Mouse (Mus musculus) left cerebral cortex, adult 9 months (tissue): Measurements from ENCODE around the gene Rreb1.
"Not testable (repeated sequence)": the region's sequence is repeated elsewhere in the genome, so short reads cannot be mapped to it uniquely, and the experiment has no call there.

Source experiments
- DNase-seq, 2 experiments: peaks; one replicate each; pipeline ENCODE4 v3.0.0; 2022; ENCODE audit warnings: low spot score in 2 of 2

The Rreb1 gene

DNA sequence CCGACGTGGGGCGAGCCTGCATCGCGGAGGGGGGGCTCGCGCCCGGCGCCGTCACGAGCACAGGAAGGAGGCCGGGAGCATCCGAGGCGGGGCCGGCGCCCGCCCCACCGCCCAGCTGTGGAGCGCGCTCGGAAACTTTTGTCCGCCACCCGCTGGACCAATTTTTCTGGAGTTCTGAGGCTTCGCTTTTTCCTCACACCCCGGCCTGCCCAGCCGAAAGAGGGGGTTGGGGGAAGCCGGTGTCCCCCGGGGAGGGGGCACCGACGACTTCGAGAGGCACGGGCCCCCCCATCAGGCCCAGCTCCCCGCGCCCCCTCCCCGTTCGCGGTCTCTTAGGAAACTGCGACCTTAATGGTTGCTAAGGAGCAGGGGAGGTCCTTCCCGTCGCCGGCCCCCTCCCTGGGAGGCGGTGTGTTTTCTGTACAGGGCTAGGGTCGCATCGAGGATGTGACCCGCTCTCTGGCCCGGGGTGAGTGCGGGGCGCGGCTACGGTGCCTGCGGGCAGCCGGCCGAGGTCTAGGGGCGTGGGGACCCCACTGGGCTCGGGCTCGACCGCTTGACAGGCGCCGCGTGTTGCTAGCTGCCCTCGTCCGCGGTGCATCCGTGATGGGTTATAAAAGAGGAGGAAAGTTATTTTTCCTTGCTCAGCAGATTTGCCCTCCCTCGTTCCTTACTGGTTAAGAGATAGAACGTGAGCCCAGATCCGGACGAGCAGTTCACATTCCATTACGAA, 49.2 kb downstream of the Rreb1 start:
- peak in 1 of 2 experiments; percentile 25 for DNase-seq

DNA sequence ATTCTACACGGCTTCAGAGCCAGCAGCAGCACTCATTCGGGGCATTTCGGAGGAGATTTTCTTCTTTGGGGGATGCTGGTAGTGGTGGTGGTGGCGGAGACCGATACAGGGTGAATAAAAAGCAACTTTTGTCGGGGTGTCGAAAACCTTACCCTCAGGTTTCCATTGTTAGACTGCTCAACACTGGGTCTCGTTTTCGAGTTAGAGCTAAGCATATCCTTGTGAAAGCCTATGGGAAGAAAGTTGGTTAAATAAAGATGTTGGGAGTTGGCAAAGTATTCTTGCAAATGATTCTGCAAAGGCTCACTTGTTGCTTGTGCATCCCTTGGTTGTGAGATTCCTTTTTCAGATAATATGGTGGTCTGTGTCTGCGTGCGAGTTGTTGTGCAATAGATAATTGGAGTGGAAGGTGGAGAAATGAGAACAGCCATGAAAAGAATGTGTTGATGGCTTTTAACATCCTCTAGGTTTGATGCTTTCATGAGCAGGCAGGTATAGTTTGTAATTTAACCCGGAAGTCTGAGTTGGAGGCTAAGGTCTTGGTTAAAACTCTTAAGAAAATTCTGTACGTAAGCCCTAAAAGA, 49.9 kb downstream of the Rreb1 start:
- no peak for DNase-seq

DNA sequence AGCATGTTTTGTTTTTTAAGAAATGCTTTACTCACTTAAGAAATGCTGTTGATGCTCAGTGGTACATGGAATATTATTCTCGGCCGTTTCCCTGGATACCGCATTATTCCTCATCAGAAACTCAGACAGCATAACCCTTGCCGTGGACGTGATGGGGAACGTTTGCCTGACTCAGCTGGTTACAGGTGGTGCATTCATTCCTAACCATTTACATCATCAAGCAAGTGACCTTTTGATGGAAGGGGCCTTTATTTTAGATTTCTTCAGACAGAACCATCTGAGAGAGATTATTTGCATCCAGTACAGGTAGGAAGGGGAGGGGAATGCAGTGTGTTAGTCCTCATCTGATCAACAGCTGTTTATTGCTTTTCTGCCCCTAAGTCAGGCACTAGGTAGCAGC, 50.7 kb downstream of the Rreb1 start:
- DNase-seq = no peak

DNA sequence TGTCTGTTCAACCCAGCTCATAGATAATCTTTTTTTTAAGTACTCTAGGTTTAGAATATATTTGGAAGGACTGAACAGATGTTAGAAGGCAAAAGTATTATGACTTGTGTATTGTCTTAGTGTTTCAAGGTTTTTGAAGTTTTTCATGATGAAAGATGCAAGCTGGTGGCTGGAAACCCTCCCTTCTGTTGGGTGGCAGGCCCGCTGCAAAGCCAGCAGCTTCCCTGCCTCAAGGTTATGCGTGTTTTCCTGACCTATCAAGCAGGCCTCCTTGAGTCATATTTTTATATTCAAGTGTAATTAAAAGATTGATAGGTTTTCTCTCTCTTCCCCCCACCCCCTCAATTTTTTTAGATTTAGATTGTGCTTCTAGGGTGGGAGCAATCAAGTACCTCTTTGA, 52.1 kb downstream of the Rreb1 start:
- no peak for DNase-seq

DNA sequence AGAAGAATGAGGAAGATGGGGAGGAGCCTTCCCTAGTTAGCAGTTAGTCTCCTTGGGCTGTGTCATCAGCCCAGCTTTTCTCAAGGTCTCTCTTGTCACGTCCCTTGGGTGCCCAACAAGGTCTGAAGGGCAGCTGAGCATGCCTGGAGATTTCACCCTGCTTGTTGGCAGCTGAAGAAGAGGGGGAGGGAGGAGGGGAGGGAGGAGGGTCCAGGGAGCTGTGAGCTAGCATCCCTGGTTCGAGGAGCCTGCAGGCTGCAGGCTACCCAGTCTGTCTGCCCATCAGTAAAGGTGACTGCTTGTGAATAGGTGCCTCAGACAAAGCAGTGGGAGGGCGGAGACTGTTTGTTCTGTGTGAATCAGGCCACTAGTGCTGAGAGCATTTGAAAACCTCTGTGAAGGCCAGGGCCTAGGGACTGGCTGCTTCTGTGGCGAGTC, 52.7 kb downstream of the Rreb1 start:
- DNase-seq = no peak

DNA sequence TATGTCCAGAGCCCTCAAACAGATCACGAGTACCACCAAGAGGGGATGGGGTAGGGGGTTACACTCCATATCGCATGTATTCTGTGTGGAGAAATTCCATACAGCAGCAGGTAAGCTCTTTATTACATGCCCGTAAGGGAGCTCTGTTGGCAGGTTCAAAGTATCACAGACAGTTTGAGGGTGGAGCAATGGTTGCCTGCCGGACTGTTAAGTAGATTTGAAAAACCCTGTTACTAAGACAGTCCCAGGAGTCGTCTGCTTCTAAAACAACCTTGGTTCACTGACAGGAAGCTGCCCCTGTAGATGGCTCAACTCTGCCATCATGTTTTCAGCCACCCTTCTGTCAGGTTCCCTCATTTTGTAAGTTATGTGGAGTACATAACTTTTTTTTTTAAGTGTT, 54.3 kb downstream of the Rreb1 start:
- DNase-seq = no peak

DNA sequence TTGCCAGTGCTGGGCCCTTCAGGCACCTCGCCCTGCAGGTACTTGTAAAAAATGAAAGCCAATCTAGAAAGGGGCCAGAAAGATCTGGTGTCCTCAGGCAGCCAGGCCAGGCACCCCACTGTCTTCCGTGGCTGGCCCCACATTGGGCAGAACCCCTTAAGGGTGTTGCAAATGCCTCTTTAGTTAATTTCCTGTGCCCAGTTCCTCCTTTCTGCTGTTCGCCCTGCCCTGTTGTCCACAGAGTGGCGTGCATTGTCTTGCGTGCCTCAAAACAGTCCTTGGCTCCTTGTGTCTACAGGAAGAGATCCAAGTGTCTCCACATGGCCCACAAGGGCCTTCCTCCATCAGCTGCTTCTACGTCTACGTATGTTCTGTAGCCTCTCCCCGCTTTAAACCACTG, 55.3 kb downstream of the Rreb1 start:
- DNase-seq = no peak

DNA sequence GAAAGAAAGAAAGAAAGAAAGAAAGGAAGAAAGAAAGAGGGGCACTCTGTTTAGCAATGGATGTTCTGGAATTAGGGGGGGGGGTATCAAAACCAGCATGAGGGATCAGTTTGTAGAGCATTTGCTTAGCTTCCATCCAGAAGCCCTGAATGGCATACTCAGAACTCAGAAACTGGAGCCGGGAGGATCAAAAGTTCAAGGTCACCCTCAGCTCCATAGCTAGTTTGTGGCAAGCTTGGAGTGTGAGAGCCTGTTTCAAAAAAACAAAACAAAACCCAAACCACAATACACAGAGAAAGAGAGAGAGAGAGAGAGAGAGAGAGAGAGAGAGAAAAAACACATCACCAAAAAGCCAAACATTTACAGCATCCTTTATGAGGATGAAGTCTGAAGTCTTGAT, 57.1 kb downstream of the Rreb1 start:
- DNase-seq = no peak

DNA sequence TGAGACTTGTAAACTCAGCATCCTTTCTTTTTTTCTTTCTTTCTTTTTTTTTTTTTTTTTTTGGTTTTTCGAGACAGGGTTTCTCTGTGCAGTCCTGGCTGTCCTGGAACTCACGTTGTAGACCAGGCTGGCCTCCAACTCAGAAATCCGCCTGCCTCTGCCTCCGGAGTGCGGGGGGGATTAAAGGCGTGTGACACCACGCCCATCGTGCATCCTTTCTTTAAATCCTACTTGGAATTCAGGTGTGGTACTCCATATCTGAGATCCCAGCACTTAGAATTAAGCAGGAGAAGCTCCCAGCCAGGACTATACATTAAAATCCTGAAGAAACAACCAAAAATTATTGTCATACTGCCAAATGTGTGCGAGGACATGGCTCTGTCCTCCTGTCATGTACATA, 57.6 kb downstream of the Rreb1 start:
- not testable (repeated sequence) for DNase-seq

DNA sequence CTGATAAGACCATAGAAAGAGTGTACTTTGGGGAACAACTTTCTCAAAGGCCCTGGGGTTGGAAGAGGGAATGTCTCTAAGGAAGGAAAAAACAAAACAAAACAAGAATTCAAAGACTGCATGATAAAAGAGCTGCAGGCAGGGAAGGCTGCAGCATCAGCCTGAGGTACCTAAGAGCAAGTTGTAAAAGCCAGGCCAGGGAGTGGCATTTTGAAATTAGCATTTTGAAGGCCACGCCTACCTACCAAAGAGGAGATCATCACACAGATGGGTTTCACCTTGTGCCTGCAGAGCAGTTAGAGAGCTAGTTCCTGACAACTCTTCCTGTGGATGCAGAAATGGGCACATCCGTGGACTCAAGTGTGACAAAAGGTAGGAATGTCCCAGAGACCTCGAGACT, 59.2 kb downstream of the Rreb1 start:
- DNase-seq = no peak

DNA sequence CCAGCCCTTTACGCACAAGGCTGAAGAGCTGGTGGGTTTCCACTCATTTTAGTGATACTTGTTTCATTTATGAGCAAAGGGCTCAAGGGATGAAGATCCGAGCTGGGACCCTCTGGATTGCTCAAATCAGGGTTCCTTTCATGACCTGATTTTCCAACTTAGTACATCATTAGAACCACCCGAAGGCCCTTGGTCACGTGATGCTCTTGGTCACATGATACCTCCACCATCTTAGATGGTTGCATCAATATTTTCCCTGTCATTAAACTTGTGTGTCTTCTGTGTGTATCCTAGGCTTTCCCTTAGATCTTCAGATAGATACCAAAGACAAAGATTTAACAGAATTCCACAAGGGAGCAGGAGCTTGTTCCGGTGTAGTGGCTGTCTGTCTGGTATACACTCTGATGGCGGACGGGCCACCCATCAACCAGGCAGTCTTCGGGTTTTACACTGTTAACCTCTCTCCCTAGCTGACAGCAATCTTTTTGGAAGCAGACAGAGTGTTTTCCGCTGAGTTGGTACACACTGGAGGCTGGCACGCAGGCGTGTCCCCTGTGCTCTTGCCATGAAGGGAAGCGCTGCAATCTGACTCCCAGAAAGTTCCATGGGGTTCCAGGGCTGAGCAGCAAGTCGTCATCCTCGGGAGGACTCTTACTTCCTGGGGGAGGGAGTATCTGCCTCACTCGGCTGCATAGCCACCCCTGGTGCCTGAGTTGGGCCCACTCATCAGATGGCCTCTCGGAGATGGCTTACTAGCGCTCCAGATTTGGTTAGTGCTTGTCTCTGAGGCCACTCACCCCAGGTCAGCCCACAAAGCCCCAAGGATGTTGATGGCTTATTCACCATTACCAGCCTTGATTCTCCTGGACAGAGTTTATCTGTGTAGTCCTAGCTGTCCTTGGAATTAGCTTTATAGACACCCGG, 60.3 kb downstream of the Rreb1 start:
- no peak for DNase-seq

DNA sequence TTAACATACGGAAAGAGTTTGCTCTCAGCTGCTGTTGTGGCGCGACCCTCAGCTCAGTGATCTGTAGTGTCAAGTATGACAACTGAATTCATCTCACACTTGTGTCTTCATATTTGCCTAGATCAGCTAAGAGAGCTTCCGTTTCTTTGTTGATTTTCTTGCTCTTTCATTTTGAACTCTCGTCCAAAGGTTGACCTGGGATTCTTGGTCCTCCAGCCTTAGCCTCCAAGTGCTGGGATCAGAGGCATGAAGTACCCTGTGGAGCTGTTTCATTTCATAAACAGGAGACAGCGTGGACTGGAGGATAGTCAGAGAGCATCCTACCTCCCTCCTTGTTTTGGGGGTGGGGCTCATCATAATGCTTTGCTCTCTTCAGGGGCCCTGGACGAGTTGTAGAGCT, 65.0 kb downstream of the Rreb1 start:
- DNase-seq = no peak

DNA sequence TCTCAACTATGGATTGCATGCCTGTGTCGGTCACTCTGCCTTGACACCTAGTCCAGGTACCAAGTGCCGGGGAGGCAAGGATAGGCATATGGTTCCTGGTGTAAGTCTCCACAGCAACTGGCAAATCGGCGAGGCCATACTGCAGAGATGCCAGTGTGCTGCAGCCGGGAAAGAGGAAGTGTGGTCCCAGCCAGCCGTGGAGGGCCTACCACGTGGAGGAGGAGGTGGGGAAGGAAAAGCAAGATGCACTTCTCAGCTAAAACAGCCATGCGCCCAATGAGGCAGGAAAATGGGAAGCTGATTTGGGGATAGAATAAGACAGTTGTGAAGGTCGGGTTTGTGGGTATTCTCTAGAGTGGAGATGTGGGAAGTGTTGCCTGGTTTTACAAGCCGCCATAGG, 65.6 kb downstream of the Rreb1 start:
- no peak for DNase-seq

DNA sequence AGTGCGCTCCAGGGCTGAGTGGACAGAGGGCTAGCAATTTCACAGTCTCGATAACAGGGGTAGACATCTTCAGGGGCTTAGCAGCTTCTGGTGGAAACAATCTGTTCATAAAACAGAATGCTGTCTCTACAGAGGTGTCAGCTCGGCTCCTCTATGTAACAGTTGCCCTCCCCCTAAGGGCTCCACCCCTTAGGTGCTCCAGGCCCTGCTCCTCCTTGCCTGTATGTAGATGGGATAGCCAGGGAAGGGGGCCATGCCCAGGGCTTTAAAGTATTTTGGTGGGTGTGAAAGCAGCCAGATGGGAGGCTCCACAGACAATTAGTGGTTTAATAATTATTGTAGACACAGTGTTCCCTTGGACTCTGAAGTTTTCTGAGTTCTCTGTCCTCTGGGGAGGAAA, 67.0 kb downstream of the Rreb1 start:
- DNase-seq = no peak

DNA sequence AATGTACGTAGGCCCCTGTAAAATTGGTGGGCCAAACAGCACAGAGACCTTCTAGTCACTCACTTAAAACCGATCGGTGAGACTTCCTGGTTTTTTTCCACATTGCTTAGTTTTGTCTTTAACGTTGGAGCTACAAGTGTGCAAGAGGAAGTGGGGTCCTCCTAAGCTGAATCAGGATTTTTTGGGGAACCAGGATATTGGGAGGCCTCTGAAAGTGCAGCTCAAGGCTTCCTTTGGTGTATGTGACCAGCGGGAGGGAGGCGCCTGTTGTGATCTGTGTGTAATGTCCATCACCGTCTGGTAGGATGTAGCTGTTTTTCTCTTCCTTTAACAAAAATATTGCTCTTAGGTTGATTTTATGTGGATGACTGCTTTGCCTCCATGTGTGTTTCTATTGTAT, 67.4 kb downstream of the Rreb1 start:
- no peak for DNase-seq

DNA sequence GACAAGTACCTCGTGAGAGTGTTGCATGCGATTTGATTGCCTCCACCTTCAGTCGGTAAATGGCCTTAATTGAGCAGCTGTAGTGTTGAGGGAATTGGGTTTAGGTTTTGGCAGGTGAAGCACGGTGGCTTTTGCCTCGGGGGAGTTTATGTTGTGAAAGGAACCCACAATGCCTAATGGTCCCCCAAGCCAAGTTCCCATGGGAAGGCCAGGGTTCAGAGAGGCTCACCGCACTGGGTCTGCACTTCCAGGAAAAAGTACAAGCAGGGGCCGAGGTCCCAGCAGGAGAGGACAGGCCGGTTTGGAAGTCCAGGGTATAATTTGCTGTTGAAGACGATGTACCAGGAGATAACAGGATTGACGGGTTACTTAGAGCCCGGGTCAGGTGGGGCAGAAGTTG, 68.3 kb downstream of the Rreb1 start:
- no peak for DNase-seq

DNA sequence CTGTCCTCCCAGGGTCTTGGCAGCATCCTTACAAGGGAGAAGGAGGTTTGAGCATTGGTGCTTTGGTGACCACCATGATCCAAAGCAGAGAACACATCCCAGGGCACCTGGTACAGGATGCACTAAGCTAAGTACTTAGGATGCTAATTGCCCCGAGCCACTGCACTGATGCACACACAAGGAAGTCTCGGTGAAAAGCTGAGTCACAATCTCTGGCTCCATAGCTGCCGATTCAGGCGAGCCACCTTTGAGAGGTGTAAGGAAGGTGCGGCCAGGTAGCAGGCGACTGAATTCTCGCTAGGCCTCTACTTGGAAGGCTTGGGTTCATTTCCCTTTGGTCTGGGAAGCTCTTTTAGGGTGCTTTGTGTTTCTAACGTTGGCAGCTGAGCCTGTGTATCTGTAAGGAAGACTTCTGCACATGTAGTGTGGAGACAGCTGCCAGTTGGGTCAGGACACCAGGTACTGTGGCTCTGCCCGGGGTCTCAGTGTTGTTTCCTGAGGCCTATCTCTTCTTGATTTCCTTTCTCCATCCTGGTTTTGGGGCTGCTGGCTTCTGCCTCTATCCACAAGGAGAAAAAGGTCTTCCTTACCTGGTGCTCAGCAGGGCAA, 68.9 kb downstream of the Rreb1 start:
- no peak for DNase-seq

DNA sequence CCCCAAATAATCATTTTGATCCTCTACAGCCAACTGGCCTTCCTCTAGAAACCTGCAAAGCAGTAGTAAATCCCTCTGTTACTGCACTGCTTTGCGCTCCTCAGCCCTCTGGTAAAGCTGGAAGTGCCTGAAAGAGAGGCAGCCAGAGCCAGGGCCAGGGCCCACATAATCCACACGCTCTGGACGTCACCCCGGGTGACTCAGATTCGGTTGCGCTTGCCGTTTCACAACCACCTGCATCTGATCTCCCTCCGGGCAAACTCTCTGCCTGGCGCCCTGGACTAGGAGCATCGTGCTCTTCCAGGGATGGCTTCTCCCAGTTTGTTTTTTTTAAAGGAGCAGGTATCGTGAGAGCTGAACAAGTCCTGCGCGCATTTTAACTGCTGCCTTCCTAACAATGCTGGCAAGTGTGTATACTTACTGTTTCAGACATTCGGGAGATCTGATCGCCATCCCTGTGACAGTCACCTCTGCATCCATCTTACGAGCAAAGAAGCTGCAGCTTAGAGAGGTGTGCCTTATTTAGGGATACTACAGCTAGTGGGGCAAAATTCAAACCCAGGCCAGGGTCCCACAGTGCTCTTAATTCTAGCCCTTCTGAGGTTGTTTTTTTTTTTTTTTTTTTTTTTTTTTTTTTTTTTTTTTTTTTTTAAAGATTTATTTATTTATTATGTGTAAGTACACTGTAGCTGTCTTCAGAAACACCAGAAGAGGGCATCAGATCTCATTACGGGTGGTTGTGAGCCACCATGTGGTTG, 69.6 kb downstream of the Rreb1 start:
- no peak for DNase-seq

DNA sequence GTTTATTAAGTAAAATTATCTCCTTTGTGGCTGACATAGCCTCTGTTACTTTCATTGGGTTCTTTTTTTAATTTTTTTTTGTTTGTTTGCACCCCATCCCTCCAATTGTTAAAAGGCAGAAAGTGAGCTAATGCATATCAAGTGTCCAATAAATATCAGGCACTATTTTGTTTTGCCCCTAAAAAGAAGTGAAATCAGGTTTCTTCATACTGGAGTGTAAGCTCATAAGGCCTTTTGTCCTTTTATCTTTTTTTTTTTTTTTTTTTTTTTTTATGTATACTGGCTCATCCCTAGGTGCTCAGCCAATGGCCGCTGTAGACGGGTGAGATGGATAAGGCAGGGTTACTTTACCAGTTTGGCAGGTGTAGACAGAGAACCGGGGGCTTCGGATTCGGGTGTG, 70.2 kb downstream of the Rreb1 start:
- DNase-seq = no peak

DNA sequence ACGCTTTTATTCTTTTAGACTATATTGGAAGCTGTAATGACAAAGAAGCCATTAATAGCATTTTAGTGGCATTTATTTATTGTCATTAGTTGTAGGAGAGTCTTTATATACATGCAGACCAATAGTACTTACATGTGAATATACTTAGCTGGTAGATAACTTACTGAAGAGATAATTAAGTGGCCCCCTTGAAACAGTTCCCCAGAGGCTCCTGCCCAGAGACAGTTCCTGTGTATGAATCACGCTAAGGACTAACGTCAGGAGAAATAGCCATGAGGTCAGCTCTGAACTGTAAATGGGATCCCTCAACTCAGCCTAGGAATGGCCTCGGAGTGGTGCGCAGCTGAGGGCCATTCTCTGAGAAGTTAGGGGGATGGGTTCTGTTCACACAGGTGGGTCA, 73.4 kb downstream of the Rreb1 start:
- DNase-seq = no peak

DNA sequence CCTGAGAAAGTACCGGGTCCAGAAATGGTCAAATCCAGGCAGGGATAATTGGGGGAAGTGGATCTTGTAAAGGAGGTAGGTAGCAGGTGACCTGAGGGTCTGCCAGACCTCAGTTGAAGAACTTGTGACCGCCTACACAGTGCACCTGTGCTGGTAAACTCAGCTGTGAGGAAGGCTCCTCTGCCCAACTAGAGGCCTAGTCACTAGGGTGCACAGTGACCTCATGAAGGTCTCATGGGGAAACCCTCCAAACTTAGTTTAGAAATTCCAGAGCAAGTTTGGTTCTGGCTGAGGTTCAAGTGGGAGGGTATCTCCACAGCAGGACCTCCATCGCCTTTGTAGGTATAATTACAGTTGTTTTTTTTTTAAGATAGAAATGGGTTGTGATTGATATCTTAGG, 74.7 kb downstream of the Rreb1 start:
- DNase-seq = no peak

DNA sequence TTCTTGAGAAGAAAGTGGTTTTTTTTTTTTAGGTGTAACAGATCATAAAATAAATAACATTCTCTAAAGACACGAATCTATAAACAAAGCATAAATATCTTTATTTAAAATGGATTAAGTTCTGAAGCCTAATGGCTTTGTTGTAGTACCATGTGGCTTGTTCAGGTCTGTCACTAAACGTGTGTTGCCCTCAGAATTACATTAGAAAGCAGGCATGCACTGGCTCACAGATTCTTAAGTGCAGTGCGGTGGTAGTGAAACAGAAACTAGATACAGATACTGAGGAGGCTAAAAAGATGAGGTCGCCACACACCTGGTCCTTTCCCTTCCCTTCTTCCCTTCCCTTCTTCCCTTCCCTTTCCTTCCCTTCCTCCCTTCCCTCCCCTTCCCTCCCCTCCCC, 75.2 kb downstream of the Rreb1 start:
- no peak for DNase-seq
